Mouse (Mus musculus) limb, embryonic 11.5 days (tissue): ENCODE results near the gene Ubash3b. TPM values are rescaled to one million over a fixed set of nuclear protein-coding genes. Genes with fewer than 3 reads are reported as not detected.

Experiments used
- ATAC-seq: fragments of 200-750 bp; cut with Nextera tagmentation; 2 replicates; pipeline ENCODE4 v1.8.0; 2017; ENCODE audit warnings: low read depth; ENCODE audit not compliant: insufficient number of reproducible peaks, low FRiP score, low TSS enrichment
- DNase-seq: peaks from one replicate; pipeline ENCODE4 v3.0.0-alpha.2; 2015; ENCODE audit warnings: low spot score
- H3K27ac ChIP-seq: fragments of 300-500 bp; sonication (generic); replicated peaks from 2 replicates; pipeline ENCODE4 v1.5.1; 2014; ENCODE audit warnings: low read depth, mild to moderate bottlenecking, low read length
- H3K27me3 ChIP-seq: fragments of 300-500 bp; sonication (generic); 2 replicates; pipeline ENCODE4 v1.6.1; 2014; ENCODE audit warnings: mild to moderate bottlenecking, low read length, mixed read lengths; ENCODE audit not compliant: control insufficient read depth, insufficient read depth
- H3K36me3 ChIP-seq: fragments of 300-500 bp; sonication (generic); 2 replicates; pipeline ENCODE4 v1.6.1; 2014; ENCODE audit warnings: mild to moderate bottlenecking, low read length, moderate library complexity, mixed read lengths; ENCODE audit not compliant: control insufficient read depth, insufficient read depth
- H3K4me1 ChIP-seq: fragments of 300-500 bp; sonication (generic); 2 replicates; pipeline ENCODE4 v1.6.1; 2014; ENCODE audit warnings: low read length, mixed read lengths; ENCODE audit not compliant: control insufficient read depth, insufficient read depth
- H3K4me2 ChIP-seq: fragments of 300-500 bp; sonication (generic); 2 replicates; pipeline ENCODE4 v1.6.1; 2014; ENCODE audit warnings: low read depth, mild to moderate bottlenecking, moderate library complexity; ENCODE audit not compliant: severe bottlenecking
- H3K4me3 ChIP-seq: fragments of 300-500 bp; sonication (generic); 2 replicates; pipeline ENCODE4 v1.5.1; 2014; ENCODE audit warnings: low read depth, low read length
- H3K9ac ChIP-seq: fragments of 300-500 bp; sonication (generic); 2 replicates; pipeline ENCODE4 v1.6.1; 2014; ENCODE audit warnings: mild to moderate bottlenecking, low read length
- H3K9me3 ChIP-seq: fragments of 300-500 bp; sonication (generic); 2 replicates; pipeline ENCODE4 v1.6.1; 2016; ENCODE audit warnings: low read length; ENCODE audit not compliant: control insufficient read depth
- WGBS: fragments of 180-500 bp; shearing (Covaris S2); extraction: QIAGEN DNeasy Blood & Tissue Kit; methylation state at CpG from one replicate; pipeline ENCODE4 v1.1.7; 2014; 5-methylcytosine and 5-hydroxymethylcytosine counted together
- polyA plus RNA-seq: library from polyadenylated mRNA; unstranded; fragments of >200 nt; fragmentation: Nextera tagmentation; extraction: Ambion mirVana; gene quantifications from 2 replicates; pipeline ENCODE4 v1.2.1, GENCODE M21; 2014

Gene Ubash3b
- polyA plus RNA-seq, 1 experiment from 2014 or later: 8.2 TPM

DNA sequence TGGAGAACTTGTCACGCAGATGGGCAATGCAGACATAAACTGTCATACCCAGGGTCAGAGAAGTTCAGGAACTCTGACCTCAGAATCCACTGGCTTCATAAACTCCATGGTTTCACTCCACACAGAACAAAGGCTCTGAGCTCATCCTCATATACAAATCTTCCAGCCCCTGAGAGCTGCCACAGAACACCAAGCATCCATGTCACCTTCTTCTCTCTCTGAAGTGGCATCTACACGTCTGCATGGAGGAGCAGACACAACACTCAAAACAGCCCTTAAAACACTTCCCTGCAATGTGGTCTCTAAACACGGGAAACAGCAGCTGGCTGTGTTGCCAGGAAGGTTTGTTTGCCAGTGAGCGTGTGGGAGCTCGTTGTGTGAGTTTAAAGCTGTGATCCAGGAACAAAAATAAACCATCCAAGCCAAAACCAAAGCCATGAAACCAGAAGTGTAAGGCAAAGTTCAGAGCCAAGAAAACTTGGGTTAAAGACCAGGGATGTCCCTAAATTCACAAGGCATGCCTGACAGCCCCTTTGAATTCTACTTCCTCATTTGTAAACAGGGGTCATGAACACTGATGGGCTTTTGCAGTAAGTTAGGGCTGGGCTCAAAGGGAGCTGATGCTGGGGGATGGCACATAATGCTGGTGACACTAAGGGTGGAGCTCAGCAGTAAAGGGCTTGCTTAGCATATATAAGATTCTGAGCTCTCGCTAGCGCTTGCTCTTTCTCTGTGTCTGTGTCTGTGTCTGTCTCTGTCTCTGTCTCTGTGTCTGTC is 24.6 kb downstream of the Ubash3b start:
- Histone ChIP-seq H3K9ac (no peak overlapping the region), H3K36me3 (no peaks in the 10 kb centered on the region), H3K4me2 (no peak overlapping the region), H3K4me3 (no peak overlapping the region), H3K27ac (no peak overlapping the region), H3K9me3 (no peaks in the 10 kb centered on the region), H3K27me3 (no peaks in the 10 kb centered on the region), H3K4me1 (no peaks in the 10 kb centered on the region)
- DNase-seq (no peak), ATAC-seq (no peak)
- WGBS: 66% methylated on average over 7 of the region's 7 CpGs

DNA sequence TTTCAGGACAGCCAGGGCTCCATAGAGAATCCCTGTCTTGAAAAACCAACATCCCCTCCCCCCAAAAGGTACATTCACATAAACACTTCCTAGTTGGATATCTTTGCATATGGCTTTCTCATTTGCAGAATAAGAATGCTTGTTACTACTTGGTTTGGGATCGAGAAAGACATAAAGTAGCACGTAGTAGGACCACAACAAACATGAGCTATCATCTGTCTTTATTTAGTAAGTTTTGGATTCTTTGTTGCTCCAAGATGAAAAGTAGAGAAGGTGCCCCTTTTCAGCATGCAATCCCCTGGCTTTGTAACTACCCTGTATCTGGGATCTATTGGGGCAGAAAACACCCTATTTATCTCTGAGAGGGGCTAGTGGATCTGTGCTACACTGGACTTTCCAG is 25.2 kb downstream of the Ubash3b start:
- no peaks in the 10 kb centered on the region for H3K9me3 ChIP-seq
- DNase-seq: no peak
- H3K27ac ChIP-seq: no peak overlapping the region
- H3K4me3 ChIP-seq: no peak overlapping the region
- no peaks in the 10 kb centered on the region for H3K36me3 ChIP-seq
- WGBS: 93% methylated on average over 2 of the region's 2 CpGs
- no peak for ATAC-seq
- H3K27me3 ChIP-seq: no peaks in the 10 kb centered on the region
- no peak overlapping the region for H3K9ac ChIP-seq
- no peak overlapping the region for H3K4me2 ChIP-seq
- H3K4me1 ChIP-seq: no peaks in the 10 kb centered on the region

DNA sequence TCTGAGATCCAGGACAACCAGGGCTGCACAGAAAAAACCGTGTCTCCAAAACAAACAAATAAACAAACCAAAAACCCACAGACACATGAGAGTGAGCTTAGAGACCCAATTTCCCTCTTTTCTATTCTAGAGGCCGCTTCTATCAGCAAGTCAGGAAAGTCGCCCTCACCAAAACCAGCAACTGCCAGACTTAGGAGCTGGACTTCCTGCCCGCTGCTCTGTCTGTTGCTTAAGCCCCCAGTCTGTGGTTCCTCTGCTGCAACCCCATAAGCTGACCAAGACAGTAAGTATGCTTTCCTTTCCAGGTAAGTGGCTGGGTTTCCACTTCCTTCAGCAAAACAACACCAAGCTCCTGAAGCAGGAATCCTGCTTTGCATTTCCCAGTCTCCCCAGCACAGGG is 26.6 kb downstream of the Ubash3b start:
- no peak overlapping the region for H3K27ac ChIP-seq
- no peak overlapping the region for H3K9ac ChIP-seq
- no peak for ATAC-seq

DNA sequence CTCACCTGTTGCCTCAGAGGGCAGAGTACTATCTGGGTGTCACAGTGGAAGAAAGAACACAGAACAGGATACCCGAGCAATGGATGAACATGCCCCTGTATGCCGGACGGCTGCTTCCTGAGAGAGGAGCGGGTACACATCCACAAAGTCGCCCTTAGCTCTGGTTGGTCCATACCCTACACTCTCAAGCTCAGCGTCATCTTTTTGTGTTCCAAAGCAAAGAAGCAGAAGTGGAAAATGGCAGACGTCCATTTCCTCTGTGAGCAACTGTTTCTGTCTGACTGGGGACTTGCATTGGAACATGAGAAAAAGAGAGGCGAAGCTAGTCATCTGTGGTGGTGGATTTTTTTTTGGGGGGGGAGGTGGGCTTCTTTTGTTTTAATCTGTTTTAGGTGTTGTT is 30.9 kb downstream of the Ubash3b start:
- H3K36me3 ChIP-seq: no peaks in the 10 kb centered on the region
- no peak overlapping the region for H3K9ac ChIP-seq
- no peak overlapping the region for H3K27ac ChIP-seq
- H3K4me1 ChIP-seq: 0 out of 2 replicates have a peak, but pooled peaks cover 4% of the 10 kb centered on the region
- no peaks in the 10 kb centered on the region for H3K27me3 ChIP-seq
- DNase-seq: no peak
- no peak overlapping the region for H3K4me3 ChIP-seq
- no peaks in the 10 kb centered on the region for H3K9me3 ChIP-seq
- 75% methylated on average over 8 of the region's 8 CpGs for WGBS
- no peak overlapping the region for H3K4me2 ChIP-seq
- no peak for ATAC-seq

More for the DNA sequence above, 26.6 kb downstream of the Ubash3b start:
- Histone ChIP-seq H3K4me1 (0 out of 2 replicates have a peak, but pooled peaks cover 4% of the 10 kb centered on the region), H3K27me3 (no peaks in the 10 kb centered on the region), H3K4me2 (no peak overlapping the region), H3K4me3 (no peak overlapping the region), H3K36me3 (no peaks in the 10 kb centered on the region), H3K9me3 (no peaks in the 10 kb centered on the region)
- no peak for DNase-seq
- 77% methylated on average over 4 of the region's 4 CpGs for WGBS

DNA sequence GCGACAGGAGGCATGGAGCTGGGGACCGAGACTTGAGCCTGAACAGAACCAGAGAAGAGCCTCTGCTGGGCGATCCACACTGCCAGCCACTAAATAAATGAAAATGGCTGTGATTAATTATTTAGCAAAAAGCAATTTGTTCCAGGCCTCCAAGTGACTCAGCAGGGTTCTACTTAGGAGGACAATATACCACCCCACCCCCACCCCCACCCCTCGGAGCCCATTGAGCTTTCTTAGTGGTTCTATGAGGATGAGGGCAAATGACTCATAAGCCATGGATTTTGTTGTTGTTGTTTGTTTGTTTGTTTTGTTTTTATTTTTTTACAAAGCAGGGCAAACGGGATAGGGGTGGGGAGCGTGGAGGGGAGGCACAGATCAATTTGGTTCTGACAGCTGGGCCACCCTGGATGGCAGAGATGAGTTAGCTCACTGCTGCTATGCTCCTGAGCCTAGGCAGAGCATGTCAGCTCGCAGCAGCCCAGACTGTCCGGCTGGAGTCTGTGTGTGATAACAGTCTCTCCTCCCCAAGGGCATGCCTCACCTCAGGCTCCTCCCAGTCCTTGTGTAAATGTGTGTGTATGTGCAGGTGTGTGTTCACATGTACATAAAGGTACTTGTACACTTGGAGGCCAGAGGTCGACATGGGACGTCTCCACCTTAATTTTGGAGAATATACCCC is 31.6 kb downstream of the Ubash3b start:
- Histone ChIP-seq H3K27ac (no peak overlapping the region), H3K4me3 (no peak overlapping the region), H3K4me1 (0 out of 2 replicates have a peak, but pooled peaks cover 4% of the 10 kb centered on the region), H3K9ac (no peak overlapping the region), H3K36me3 (no peaks in the 10 kb centered on the region), H3K9me3 (no peaks in the 10 kb centered on the region), H3K27me3 (no peaks in the 10 kb centered on the region), H3K4me2 (no peak overlapping the region)
- WGBS: 65% methylated on average over 10 of the region's 10 CpGs
- ATAC-seq (no peak), DNase-seq (no peak)

DNA sequence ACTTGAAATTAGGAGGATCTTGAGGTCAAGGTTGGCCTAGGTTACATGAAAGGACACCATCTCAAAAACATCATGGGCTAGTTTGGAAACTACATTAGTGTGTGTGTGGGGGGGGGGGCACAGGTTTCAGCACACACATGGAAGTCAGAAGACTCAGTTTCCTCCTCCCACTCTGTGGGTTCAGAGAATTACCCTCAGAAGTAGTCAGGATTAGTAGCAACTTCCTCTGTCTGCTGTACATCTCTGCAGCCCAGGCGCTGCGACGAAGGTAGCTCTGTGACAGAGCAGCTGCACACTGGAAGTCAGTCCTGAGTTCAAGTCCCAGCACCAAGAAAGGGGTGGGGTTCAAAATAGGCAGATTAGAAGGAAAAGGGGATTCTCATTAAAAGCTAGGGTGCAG is 32.2 kb downstream of the Ubash3b start:
- Histone ChIP-seq H3K27me3 (no peaks in the 10 kb centered on the region), H3K36me3 (no peaks in the 10 kb centered on the region), H3K9ac (no peak overlapping the region), H3K9me3 (no peaks in the 10 kb centered on the region), H3K4me2 (no peak overlapping the region), H3K4me3 (no peak overlapping the region), H3K27ac (no peak overlapping the region), H3K4me1 (0 out of 2 replicates have a peak, but pooled peaks cover 4% of the 10 kb centered on the region)
- DNase-seq (no peak), ATAC-seq (no peak)
- 97% methylated on average over 3 of the region's 3 CpGs for WGBS

DNA sequence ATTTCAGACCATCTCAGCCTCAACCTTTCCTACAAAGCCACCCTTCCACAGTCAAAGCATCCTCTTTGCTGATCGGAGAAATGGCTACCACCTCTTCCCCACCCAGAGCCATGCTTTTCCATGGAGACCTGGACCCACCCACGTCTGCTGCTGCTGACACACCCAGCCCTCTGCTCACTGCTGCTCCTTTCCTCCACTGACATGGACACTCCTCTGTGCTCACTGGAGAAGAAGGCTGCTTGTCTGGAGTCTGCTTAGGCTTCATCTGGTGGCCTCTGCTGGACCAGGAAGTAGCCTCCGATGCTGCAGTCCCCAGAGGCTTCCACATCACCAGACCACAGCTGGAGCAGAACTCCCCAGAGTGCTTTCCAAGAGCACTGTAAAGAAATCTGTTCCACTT is 34.8 kb downstream of the Ubash3b start:
- ATAC-seq (no peak), DNase-seq (no peak)
- no peak overlapping the region for H3K4me2 ChIP-seq
- 0 out of 2 replicates have a peak, but pooled peaks cover 4% of the 10 kb centered on the region for H3K4me1 ChIP-seq
- H3K4me3 ChIP-seq: no peak overlapping the region
- WGBS: 81% methylated on average over 3 of the region's 3 CpGs
- no peaks in the 10 kb centered on the region for H3K27me3 ChIP-seq
- H3K27ac ChIP-seq: no peak overlapping the region
- H3K9ac ChIP-seq: no peak overlapping the region
- no peaks in the 10 kb centered on the region for H3K36me3 ChIP-seq
- H3K9me3 ChIP-seq: no peaks in the 10 kb centered on the region

DNA sequence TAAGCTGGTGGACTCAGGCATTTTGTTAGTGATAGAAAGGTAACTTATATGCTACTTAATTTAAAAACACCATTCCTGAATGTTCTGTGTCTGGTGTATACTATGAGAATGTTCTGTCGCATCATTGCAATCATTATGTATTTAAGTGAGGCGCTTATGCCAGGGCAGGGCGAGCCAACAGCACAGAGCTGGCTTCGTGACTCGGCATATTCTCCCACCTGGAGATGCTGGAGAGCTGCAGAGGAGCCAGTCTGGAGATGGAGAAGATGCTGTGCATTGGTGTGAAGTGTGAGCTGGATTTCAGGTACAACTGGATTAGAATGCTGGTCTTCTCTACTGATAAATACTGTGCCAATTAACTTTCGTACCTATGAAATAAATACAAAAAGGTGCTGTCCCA is 37.2 kb downstream of the Ubash3b start:
- Histone ChIP-seq H3K27me3 (no peaks in the 10 kb centered on the region), H3K4me2 (no peak overlapping the region), H3K4me3 (no peak overlapping the region), H3K9ac (no peak overlapping the region), H3K4me1 (no peaks in the 10 kb centered on the region), H3K36me3 (no peaks in the 10 kb centered on the region), H3K9me3 (no peaks in the 10 kb centered on the region), H3K27ac (no peak overlapping the region)
- no peak for DNase-seq
- WGBS: 96% methylated on average over 6 of the region's 6 CpGs
- ATAC-seq: no peak
